Mouse (Mus musculus) ES-E14 (cell line): ENCODE results near the gene Syngap1. TPM values are rescaled to one million over a fixed set of nuclear protein-coding genes. Genes with fewer than 3 reads are reported as not detected.
A peak's percentile ranks its signal among the peaks of the same experiment; 100 is the strongest.

Experiments
- DNase-seq: peaks from one replicate; pipeline ENCODE4 v3.0.0-alpha.2; 2013; ENCODE audit warnings: low read depth, low spot score
- H3K27ac ChIP-seq: 2 replicates; pipeline ENCODE4 v1.5.1; 2012; ENCODE audit warnings: low read depth, mild to moderate bottlenecking, low read length, moderate library complexity, mixed read lengths; ENCODE audit not compliant: poor library complexity, insufficient read depth, severe bottlenecking
- H3K36me3 ChIP-seq: 2 replicates; pipeline ENCODE4 v1.6.1; 2012; ENCODE audit warnings: mild to moderate bottlenecking, low read length, moderate library complexity, mixed read lengths; ENCODE audit not compliant: control insufficient read depth, poor library complexity, insufficient read depth, severe bottlenecking
- H3K4me1 ChIP-seq, 2 experiments: fragments of 150-350 bp in 1 of 2; sonication (generic) in 1 of 2; 2 replicates each; pipeline ENCODE4 v1.6.1; 2012; ENCODE audit warnings: low read length in 2 of 2, mild to moderate bottlenecking in 1 of 2, mixed read lengths in 1 of 2; ENCODE audit not compliant: control insufficient read depth in 2 of 2, insufficient read depth in 2 of 2, poor library complexity in 1 of 2
- H3K4me3 ChIP-seq, 2 experiments: fragments of 150-350 bp in 1 of 2; sonication (generic) in 1 of 2; 2 replicates each; pipeline ENCODE4 v1.5.1; 2012; ENCODE audit warnings: low read length in 2 of 2, low read depth in 1 of 2, mild to moderate bottlenecking in 1 of 2, mixed read lengths in 1 of 2; ENCODE audit not compliant: insufficient read depth in 1 of 2, poor library complexity in 1 of 2, severe bottlenecking in 1 of 2
- H3K9ac ChIP-seq: 2 replicates; pipeline ENCODE4 v1.6.1; 2012; ENCODE audit warnings: low read depth, mild to moderate bottlenecking, low read length, mixed read lengths; ENCODE audit not compliant: poor library complexity, insufficient read depth, severe bottlenecking
- H3K9me3 ChIP-seq: fragments of 150-350 bp; sonication (generic); 2 replicates; pipeline ENCODE4 v1.6.1; 2012; ENCODE audit warnings: low read depth, mild to moderate bottlenecking, low read length; ENCODE audit not compliant: control insufficient read depth, insufficient read depth
- CHD2 ChIP-seq: IDR thresholded peaks from 2 replicates; pipeline ENCODE4 v1.6.1; 2014; ENCODE audit warnings: mild to moderate bottlenecking, low read depth, low read length, inconsistent platforms
- HCFC1 ChIP-seq: IDR thresholded peaks from 2 replicates; pipeline ENCODE4 v1.6.1; 2012; ENCODE audit warnings: low read length, inconsistent platforms, borderline replicate concordance; ENCODE audit not compliant: insufficient read depth
- MAFK ChIP-seq: IDR thresholded peaks from 2 replicates; pipeline ENCODE4 v1.6.1; 2014; ENCODE audit warnings: mild to moderate bottlenecking, low read depth, low read length, inconsistent platforms; ENCODE audit not compliant: insufficient read depth
- ZC3H11A ChIP-seq: IDR thresholded peaks from 2 replicates; pipeline ENCODE4 v1.6.1; 2012; ENCODE audit warnings: low read depth, mild to moderate bottlenecking, inconsistent platforms, low read length, borderline replicate concordance
- ZNF384 ChIP-seq: IDR thresholded peaks from 2 replicates; pipeline ENCODE4 v1.6.1; 2012; ENCODE audit warnings: low read depth, low read length, inconsistent platforms
- in situ Hi-C, 2 experiments: fragments of 600-800 bp; cut with MboI; formaldehyde crosslinking; loops; one replicate each; pipeline ENCODE4 v1.15.1; 2025; ENCODE audit warnings: low sequenced_read_pairs in 2 of 2, inconsistent platforms in 1 of 2; ENCODE audit not compliant: unreplicated experiment in 2 of 2
- total RNA-seq: library from RNA; depleted of rRNA; stranded (reverse); fragments of 300-350 nt; gene quantifications from 2 replicates; pipeline ENCODE4 v1.2.3, GENCODE M21; 2012; rRNA removed

Gene Syngap1
- total RNA-seq, result 6.6 and 10.3 TPM in 2 replicates

- peak within 1 kb of the TSS; percentile 75 to 76 for H3K4me3 ChIP-seq
- H3K9ac ChIP-seq, result peak within 1 kb of the TSS; percentile 75
- peaks cover 2 to 17% of the 10 kb centered on the region in 2 experiments; a peak in 3 of 4 replicates for H3K4me1 ChIP-seq
- H3K9me3 ChIP-seq, result no peaks in the 10 kb centered on the region
- H3K36me3 ChIP-seq, result peaks cover 14% of the 10 kb centered on the region; the same call in 1 of the 2 replicates
- H3K27ac ChIP-seq, result peak within 1 kb of the TSS; percentile 72
- DNase-seq, result no peak
- TF ChIP-seq HCFC1, result no peak
- TF ChIP-seq CHD2, result no peak
- TF ChIP-seq MAFK, result no peak
- no peak for TF ChIP-seq ZNF384
- TF ChIP-seq ZC3H11A, result no peak
- in situ Hi-C loops, result no loop called here
These were observed at the start of gene Syngap1 for GRCm38 (mm10) chr17:26941031-26941789. Gene Syngap1, plus strand, starts transcription at chr17:26941253.

- Histone ChIP-seq H3K9ac (no peak overlapping the region), H3K9me3 (no peaks in the 10 kb centered on the region), H3K27ac (no peak overlapping the region), H3K4me3 (no peak overlapping the region), H3K36me3 (no peaks in the 10 kb centered on the region), H3K4me1 (peaks cover 0 to 3% of the 10 kb centered on the region in 2 experiments; a peak in 1 of 4 replicates)
- no peak for DNase-seq
- in situ Hi-C loops, result loop anchor here in 1 of 2 experiments (25.0 kb wide), 2 partner anchors 206 to 431 kb away; no protein-coding TSS in a partner anchor
- TF ChIP-seq CHD2 (no peak), MAFK (no peak), HCFC1 (no peak), ZC3H11A (no peak), ZNF384 (no peak)
These were observed 48.2 kb upstream of the Syngap1 start for GRCm38 (mm10) chr17:26892635-26893375.

- Histone ChIP-seq H3K27ac (no peak overlapping the region), H3K9ac (no peak overlapping the region), H3K4me3 (no peak overlapping the region), H3K9me3 (no peaks in the 10 kb centered on the region), H3K4me1 (peaks cover 0 to 3% of the 10 kb centered on the region in 2 experiments; a peak in 1 of 4 replicates), H3K36me3 (no peaks in the 10 kb centered on the region)
- DNase-seq, result no peak
- TF ChIP-seq CHD2, result no peak
- no peak for TF ChIP-seq HCFC1
- no peak for TF ChIP-seq MAFK
- no peak for TF ChIP-seq ZNF384
- TF ChIP-seq ZC3H11A, result no peak
- in situ Hi-C loops, result loop anchor here in 1 of 2 experiments (25.0 kb wide), 2 partner anchors 206 to 431 kb away; no protein-coding TSS in a partner anchor
These were observed 47.6 kb upstream of the Syngap1 start for GRCm38 (mm10) chr17:26893492-26893891.

GRCm38 (mm10) chr17:26894342-26894741 lies 46.7 kb upstream of the Syngap1 start:
- in situ Hi-C loops, result loop anchor here in 1 of 2 experiments (25.0 kb wide), 2 partner anchors 207 to 432 kb away; no protein-coding TSS in a partner anchor
- no peak for DNase-seq
- Histone ChIP-seq H3K36me3 (no peaks in the 10 kb centered on the region), H3K27ac (no peak overlapping the region), H3K9me3 (no peaks in the 10 kb centered on the region), H3K9ac (no peak overlapping the region), H3K4me1 (peaks cover 0 to 3% of the 10 kb centered on the region in 2 experiments; a peak in 1 of 4 replicates), H3K4me3 (no peak overlapping the region)
- TF ChIP-seq ZNF384 (no peak), MAFK (no peak), CHD2 (no peak), HCFC1 (no peak), ZC3H11A (no peak)
